Mouse (Mus musculus) G1E (cell line): Measurements from ENCODE around the gene Aqr. TPM values are rescaled to one million over a fixed set of nuclear protein-coding genes. Genes with fewer than 3 reads are reported as not detected.
A peak's percentile ranks its signal among the peaks of the same experiment; 100 is the strongest.

ENCODE experiments used
- ATAC-seq: 2 replicates; pipeline ENCODE4 v1.8.0; 2016; ENCODE audit warnings: mild to moderate bottlenecking; ENCODE audit not compliant: insufficient number of reproducible peaks, poor library complexity, low FRiP score, severe bottlenecking; ENCODE audit errors: extremely low read depth
- DNase-seq: peaks from one replicate; pipeline ENCODE4 v3.0.0; 2012; ENCODE audit warnings: low spot score
- H3K27me3 ChIP-seq: 2 replicates; pipeline ENCODE4 v1.6.1; 2012; ENCODE audit warnings: mild to moderate bottlenecking, low read length, inconsistent platforms; ENCODE audit not compliant: insufficient read depth
- H3K36me3 ChIP-seq: replicated peaks from 2 replicates; pipeline ENCODE3; 2012; ENCODE audit warnings: mild to moderate bottlenecking, inconsistent platforms
- H3K4me1 ChIP-seq: 2 replicates; pipeline ENCODE4 v1.6.1; 2012; ENCODE audit warnings: low read depth, low read length, inconsistent platforms, mixed read lengths; ENCODE audit not compliant: insufficient read depth
- H3K4me3 ChIP-seq: 2 replicates; pipeline ENCODE4 v1.5.1; 2012; ENCODE audit warnings: low read depth, mild to moderate bottlenecking, inconsistent platforms, low read length, moderate library complexity, mixed read lengths
- H3K9me3 ChIP-seq: replicated peaks from 2 replicates; pipeline ENCODE4 v1.6.1; 2012; ENCODE audit warnings: inconsistent platforms
- CTCF ChIP-seq: IDR thresholded peaks from 2 replicates; pipeline ENCODE4 v1.5.1; 2012; ENCODE audit warnings: low read depth, low read length, inconsistent platforms, mixed read lengths
- GATA1 ChIP-seq: IDR thresholded peaks from 2 replicates; pipeline ENCODE4 v1.6.1; 2012; ENCODE audit warnings: borderline replicate concordance, low read length, inconsistent platforms, mixed read lengths
- GATA2 ChIP-seq: IDR thresholded peaks from 2 replicates; pipeline ENCODE4 v1.6.1; 2012; ENCODE audit warnings: low read depth, low read length, inconsistent platforms, borderline replicate concordance
- POLR2AphosphoS5 ChIP-seq: IDR thresholded peaks from 2 replicates; pipeline ENCODE4 v1.6.1; 2012; ENCODE audit warnings: low read depth, low read length, inconsistent platforms; ENCODE audit not compliant: insufficient replicate concordance
- TAL1 ChIP-seq: conservative IDR thresholded peaks from 2 replicates; pipeline ENCODE4 v1.6.1; 2012; ENCODE audit warnings: low read depth, low read length, inconsistent platforms, mixed read lengths
- polyA plus RNA-seq: library from polyadenylated mRNA; stranded (reverse); fragments of >175 nt; gene quantifications from 2 replicates; pipeline ENCODE4 v1.2.3, GENCODE M21; 2012
- total RNA-seq, 2 experiments: library from RNA; stranded (forward) in 1 of 2; stranded (reverse) in 1 of 2; fragments of 200-1000 nt in 1 of 2; fragments of >200 nt in 1 of 2; fragmentation: Nextera tagmentation in 1 of 2; gene quantifications; 2 replicates each; pipeline ENCODE4 v1.2.3; 2014 to 2017

Gene Aqr
- total and polyA plus RNA-seq, 3 experiments, result 15.3 to 136 (median 107) TPM

DNA sequence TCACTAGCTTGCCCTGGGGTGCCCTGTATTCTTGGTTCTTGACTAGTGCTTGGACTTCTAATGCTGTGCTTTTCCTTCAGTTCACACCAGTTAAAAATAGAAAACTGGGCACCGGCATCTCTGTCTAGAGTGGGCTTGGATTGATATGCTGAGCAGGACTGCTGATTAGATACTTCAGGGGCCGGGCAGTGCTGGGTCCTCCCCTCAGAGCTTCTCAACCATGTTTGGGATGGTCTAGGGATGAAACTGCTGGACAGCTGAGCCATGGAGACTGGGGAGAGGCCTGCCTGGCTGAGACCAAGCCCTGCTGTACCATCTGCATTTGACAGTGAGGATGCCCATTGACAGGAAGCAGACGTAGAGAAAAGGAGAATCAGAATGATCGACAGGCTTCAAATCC is 132.7 kb downstream of the Aqr start:
- peaks cover 4% of the 10 kb centered on the region for H3K4me1 ChIP-seq
- TF ChIP-seq CTCF, result no peak
- no peak for TF ChIP-seq POLR2AphosphoS5
- TF ChIP-seq GATA2, result no peak
- TF ChIP-seq GATA1, result no peak
- TF ChIP-seq TAL1, result no peak
- no peaks in the 10 kb centered on the region for H3K36me3 ChIP-seq
- ATAC-seq (no peak), DNase-seq (no peak)
- no peaks in the 10 kb centered on the region for H3K9me3 ChIP-seq
- peaks cover 6% of the 10 kb centered on the region; the same call in 1 of the 2 replicates for H3K27me3 ChIP-seq
- no peak overlapping the region for H3K4me3 ChIP-seq

GRCm38 (mm10) chr2:114052696-114053598 is 133.9 kb downstream of the Aqr start, which contains the start of gene Actc1:
TSS of gene Actc1 (minus strand) at chr2:114053548.
- H3K36me3 ChIP-seq, result no peaks in the 10 kb centered on the region
- peaks cover 6% of the 10 kb centered on the region; the same call in 1 of the 2 replicates for H3K27me3 ChIP-seq
- no peaks in the 10 kb centered on the region for H3K9me3 ChIP-seq
- H3K4me3 ChIP-seq, result peak within 1 kb of the TSS; percentile 56; the same call in 1 of the 2 replicates
- peaks cover 4% of the 10 kb centered on the region for H3K4me1 ChIP-seq
- no peak for DNase-seq
- no peak for ATAC-seq
- no peak for TF ChIP-seq POLR2AphosphoS5
- no peak for TF ChIP-seq GATA1
- TF ChIP-seq GATA2, result no peak
- TF ChIP-seq CTCF, result no peak
- no peak for TF ChIP-seq TAL1

GRCm38 (mm10) chr2:114051871-114052241 is 135.0 kb downstream of the Aqr start:
- Histone ChIP-seq H3K4me3 (no peak overlapping the region), H3K27me3 (peaks cover 6% of the 10 kb centered on the region; the same call in 1 of the 2 replicates), H3K4me1 (peaks cover 4% of the 10 kb centered on the region), H3K36me3 (no peaks in the 10 kb centered on the region), H3K9me3 (no peaks in the 10 kb centered on the region)
- DNase-seq (no peak), ATAC-seq (no peak)
- no peak for TF ChIP-seq CTCF
- no peak for TF ChIP-seq GATA2
- no peak for TF ChIP-seq TAL1
- no peak for TF ChIP-seq GATA1
- no peak for TF ChIP-seq POLR2AphosphoS5

Other genes with a start within 250 kb of the Aqr start
- not detected in 2 replicates for gene Gjd2, start 173.4 kb downstream of the Aqr start, total RNA-seq (2014; fragmentation: Nextera tagmentation)
- gene Gjd2, start 173.4 kb downstream of the Aqr start, total RNA-seq (2017), result 0.12 TPM in 1 of 2 replicates, not detected in the other
- gene Gjd2, start 173.4 kb downstream of the Aqr start, polyA plus RNA-seq, result not detected in 2 replicates
- gene Actc1, start 133.5 kb downstream of the Aqr start, total RNA-seq (2014; fragmentation: Nextera tagmentation), result not detected in 2 replicates
- not detected in 2 replicates for gene Actc1, start 133.5 kb downstream of the Aqr start, total RNA-seq (2017)
- not detected in 2 replicates for gene Actc1, start 133.5 kb downstream of the Aqr start, polyA plus RNA-seq
- gene Zfp770, start 14.4 kb upstream of the Aqr start, total RNA-seq (2014; fragmentation: Nextera tagmentation), result 7.4 TPM in 1 of 2 replicates, not detected in the other
- gene Zfp770, start 14.4 kb upstream of the Aqr start, total RNA-seq (2017), result 0.05 and 0.12 TPM in 2 replicates
- gene Zfp770, start 14.4 kb upstream of the Aqr start, polyA plus RNA-seq, result not detected in 2 replicates